Mouse (Mus musculus) embryonic facial prominence, embryonic 11.5 days (tissue): ENCODE results near the gene Ubtf. TPM values are rescaled to one million over a fixed set of nuclear protein-coding genes. Genes with fewer than 3 reads are reported as not detected.

Experiments used
- ATAC-seq: fragments of 200-750 bp; cut with Nextera tagmentation; replicated peaks from 2 replicates; pipeline ENCODE4 v1.8.0; 2017; ENCODE audit warnings: low read depth; ENCODE audit not compliant: insufficient number of reproducible peaks, low FRiP score, low TSS enrichment
- DNase-seq: peaks from one replicate; pipeline ENCODE4 v3.0.0-alpha.2; 2015; ENCODE audit warnings: low spot score
- H3K27ac ChIP-seq: fragments of 300-500 bp; sonication (generic); replicated peaks from 2 replicates; pipeline ENCODE4 v1.5.1; 2014; ENCODE audit warnings: mild to moderate bottlenecking, low read depth, low read length, control low read depth
- H3K27me3 ChIP-seq: fragments of 300-500 bp; sonication (generic); 2 replicates; pipeline ENCODE4 v1.6.1; 2014; ENCODE audit warnings: mild to moderate bottlenecking, low read length, moderate library complexity, mixed read lengths; ENCODE audit not compliant: control insufficient read depth, insufficient read depth
- H3K36me3 ChIP-seq: fragments of 300-500 bp; sonication (generic); replicated peaks from 2 replicates; pipeline ENCODE4 v1.6.1; 2014; ENCODE audit warnings: low read depth, mild to moderate bottlenecking, low read length, moderate library complexity, mixed read lengths; ENCODE audit not compliant: control insufficient read depth, insufficient read depth
- H3K4me1 ChIP-seq: fragments of 300-500 bp; sonication (generic); 2 replicates; pipeline ENCODE4 v1.6.1; 2014; ENCODE audit warnings: low read length, mixed read lengths; ENCODE audit not compliant: control insufficient read depth, insufficient read depth
- H3K4me2 ChIP-seq: fragments of 300-500 bp; sonication (generic); 2 replicates; pipeline ENCODE4 v1.6.1; 2014; ENCODE audit warnings: low read depth, mild to moderate bottlenecking, control low read depth, low read length, moderate library complexity
- H3K4me3 ChIP-seq: fragments of 300-500 bp; sonication (generic); 2 replicates; pipeline ENCODE4 v1.5.1; 2014; ENCODE audit warnings: low read depth, low read length, control low read depth
- H3K9ac ChIP-seq: fragments of 300-500 bp; sonication (generic); replicated peaks from 2 replicates; pipeline ENCODE4 v1.6.1; 2014; ENCODE audit warnings: mild to moderate bottlenecking, control low read depth, low read length
- H3K9me3 ChIP-seq: fragments of 300-500 bp; sonication (generic); replicated peaks from 2 replicates; pipeline ENCODE4 v1.6.1; 2016; ENCODE audit warnings: mild to moderate bottlenecking, low read length, inconsistent platforms, mixed read lengths; ENCODE audit not compliant: control insufficient read depth
- WGBS: fragments of 180-500 bp; shearing (Covaris S2); extraction: QIAGEN DNeasy Blood & Tissue Kit; methylation state at CpG from one replicate; pipeline ENCODE4 v1.1.7; 2014; 5-methylcytosine and 5-hydroxymethylcytosine counted together
- polyA plus RNA-seq: library from polyadenylated mRNA; unstranded; fragments of >200 nt; fragmentation: Nextera tagmentation; extraction: Ambion mirVana; gene quantifications from 2 replicates; pipeline ENCODE4 v1.2.1, GENCODE M21; 2014

The Ubtf gene
- polyA plus RNA-seq, 1 experiment from 2014 or later: 84.5 TPM

GRCm38 (mm10) chr11:102258095-102258494 is 61.4 kb downstream of the Ubtf start:
- Histone ChIP-seq H3K9ac (no peak overlapping the region), H3K36me3 (peaks cover 6% of the 10 kb centered on the region; the same call in 1 of the 2 replicates), H3K27me3 (no peaks in the 10 kb centered on the region), H3K4me1 (no peaks in the 10 kb centered on the region), H3K9me3 (no peaks in the 10 kb centered on the region), H3K27ac (no peak overlapping the region), H3K4me2 (no peak overlapping the region), H3K4me3 (no peak overlapping the region)
- ATAC-seq (no peak), DNase-seq (no peak)
- WGBS: 83% methylated on average over 6 of the region's 6 CpGs

- 30% methylated on average over 9 of the region's 9 CpGs for WGBS
- H3K4me3 ChIP-seq: no peak overlapping the region
- H3K27ac ChIP-seq: no peak overlapping the region
- H3K9ac ChIP-seq: no peak overlapping the region
- peak; percentile 69 for DNase-seq
- H3K9me3 ChIP-seq: no peaks in the 10 kb centered on the region
- peaks cover 6% of the 10 kb centered on the region; the same call in 1 of the 2 replicates for H3K36me3 ChIP-seq
- H3K4me2 ChIP-seq: no peak overlapping the region
- no peaks in the 10 kb centered on the region for H3K4me1 ChIP-seq
- no peaks in the 10 kb centered on the region for H3K27me3 ChIP-seq
- peak; percentile 42; the same call in 1 of the 2 replicates for ATAC-seq
These were observed 62.0 kb downstream of the Ubtf start for GRCm38 (mm10) chr11:102257514-102257913.

Other genes with a start within 250 kb of the Ubtf start
- 7.4 and 9.1 TPM in 2 replicates for gene Mpp2, start 231.2 kb downstream of the Ubtf start, polyA plus RNA-seq
- not detected in 2 replicates for gene Ppy, start 218.4 kb downstream of the Ubtf start, polyA plus RNA-seq
- gene Pyy, start 211.9 kb downstream of the Ubtf start, polyA plus RNA-seq: not detected in 2 replicates
- not detected in 2 replicates for gene Nags, start 174.2 kb downstream of the Ubtf start, polyA plus RNA-seq
- 37.0 and 37.8 TPM in 2 replicates for gene Tmem101, start 163.3 kb downstream of the Ubtf start, polyA plus RNA-seq
- 71.3 and 76.5 TPM in 2 replicates for gene Lsm12, start 134.4 kb downstream of the Ubtf start, polyA plus RNA-seq
- 33.3 and 37.1 TPM in 2 replicates for gene G6pc3, start 130.1 kb downstream of the Ubtf start, polyA plus RNA-seq
- 21.9 and 24.0 TPM in 2 replicates for gene Hdac5, start 89.6 kb downstream of the Ubtf start, polyA plus RNA-seq
- 20.8 and 20.9 TPM in 2 replicates for gene BC030867, start 70.9 kb downstream of the Ubtf start, polyA plus RNA-seq
- 0.11 TPM in 1 of 2 replicates, not detected in the other for gene Asb16, start 51.0 kb downstream of the Ubtf start, polyA plus RNA-seq
- 40.9 and 50.1 TPM in 2 replicates for gene Tmub2, start 34.8 kb downstream of the Ubtf start, polyA plus RNA-seq
- 15.1 and 17.3 TPM in 2 replicates for gene Atxn7l3, start 23.1 kb downstream of the Ubtf start, polyA plus RNA-seq
- 25.8 and 28.5 TPM in 2 replicates for gene Slc4a1, start 46.5 kb upstream of the Ubtf start, polyA plus RNA-seq
- gene Rundc3a, start 73.7 kb upstream of the Ubtf start, polyA plus RNA-seq: 11.8 and 12.1 TPM in 2 replicates
- 168 and 185 TPM in 2 replicates for gene Slc25a39, start 88.2 kb upstream of the Ubtf start, polyA plus RNA-seq
- 38.8 and 52.0 TPM in 2 replicates for gene Grn, start 110.6 kb upstream of the Ubtf start, polyA plus RNA-seq
- 8.6 and 8.8 TPM in 2 replicates for gene Fam171a2, start 127.9 kb upstream of the Ubtf start, polyA plus RNA-seq
- gene Itga2b, start 150.4 kb upstream of the Ubtf start, polyA plus RNA-seq: 4.4 and 4.5 TPM in 2 replicates
- 43.2 and 43.4 TPM in 2 replicates for gene Gpatch8, start 236.7 kb upstream of the Ubtf start, polyA plus RNA-seq